Mouse (Mus musculus): ENCODE results near the gene B230217C12Rik. TPM values are rescaled to one million over a fixed set of nuclear protein-coding genes. Genes with fewer than 3 reads are reported as not detected.
"Not testable (repeated sequence)": the region's sequence is repeated elsewhere in the genome, so short reads cannot be mapped to it uniquely, and the experiment has no call there.

The B230217C12Rik gene
- total RNA-seq, 2 experiments from 2014 or later, result 3.7 to 4.0 TPM

DNA sequence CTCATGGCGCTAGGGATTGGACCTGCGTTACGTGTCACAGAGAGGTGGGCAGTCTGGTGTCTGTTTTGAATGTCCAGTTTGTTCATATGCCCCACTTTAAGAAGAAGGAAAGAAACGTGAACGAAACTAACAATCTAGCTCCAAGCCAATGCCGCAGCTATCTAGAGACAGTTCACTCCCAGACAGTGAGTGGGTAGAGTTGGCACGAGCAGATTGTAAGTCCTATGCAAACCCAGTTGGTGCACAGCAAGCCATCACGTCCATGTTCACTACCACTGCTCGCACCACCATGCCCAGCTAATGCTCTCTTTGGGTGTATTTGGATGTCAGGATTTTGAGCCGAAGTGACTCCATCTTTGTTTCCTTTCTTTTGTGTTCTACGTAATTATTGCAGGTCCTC lies 16.4 kb upstream of the B230217C12Rik start:
- DNase-seq (ENCODE audit: low spot score in 2 of 2), result no peak

DNA sequence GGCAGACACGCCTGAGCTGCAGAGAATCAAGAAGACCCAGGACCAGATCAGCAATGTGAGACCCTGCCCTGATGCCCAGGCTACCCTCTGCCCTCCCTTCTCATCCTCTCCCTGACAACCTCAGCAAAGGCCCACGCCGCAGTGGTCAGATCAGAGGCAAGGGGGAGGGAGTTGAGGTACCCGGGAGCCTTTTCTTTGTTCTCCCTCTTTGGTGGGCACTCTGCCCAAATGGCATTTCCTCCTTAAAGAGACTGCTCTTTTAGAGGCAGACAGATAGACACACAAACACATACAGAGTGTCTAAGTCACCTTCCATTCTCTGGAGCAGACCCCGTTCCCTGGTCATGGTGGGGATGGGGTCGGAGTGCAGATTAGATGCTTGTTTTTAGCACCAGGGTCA lies 15.7 kb upstream of the B230217C12Rik start:
- no peak for DNase-seq (ENCODE audit: low spot score in 2 of 2)

DNA sequence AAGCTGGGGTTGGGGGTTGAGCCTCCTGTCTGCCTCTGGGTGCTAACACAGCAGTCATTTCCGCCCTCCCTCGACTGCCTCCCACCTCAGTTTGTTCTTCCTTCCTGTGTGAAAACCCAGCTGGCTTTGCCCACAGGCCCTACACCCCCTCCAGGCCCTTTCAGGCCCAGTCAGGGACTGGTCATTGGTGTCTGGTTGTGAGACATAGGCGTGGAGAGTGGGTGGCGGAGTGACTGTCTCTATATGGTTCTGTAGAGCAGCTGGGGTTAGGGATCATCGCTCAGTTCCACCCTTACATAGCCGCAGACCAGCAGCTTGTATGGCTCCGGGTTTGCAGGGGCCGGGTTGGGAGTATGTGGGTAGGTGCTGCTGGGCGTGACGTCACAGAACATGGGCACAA lies 15.3 kb upstream of the B230217C12Rik start:
- no peak for DNase-seq (ENCODE audit: low spot score in 2 of 2)

DNA sequence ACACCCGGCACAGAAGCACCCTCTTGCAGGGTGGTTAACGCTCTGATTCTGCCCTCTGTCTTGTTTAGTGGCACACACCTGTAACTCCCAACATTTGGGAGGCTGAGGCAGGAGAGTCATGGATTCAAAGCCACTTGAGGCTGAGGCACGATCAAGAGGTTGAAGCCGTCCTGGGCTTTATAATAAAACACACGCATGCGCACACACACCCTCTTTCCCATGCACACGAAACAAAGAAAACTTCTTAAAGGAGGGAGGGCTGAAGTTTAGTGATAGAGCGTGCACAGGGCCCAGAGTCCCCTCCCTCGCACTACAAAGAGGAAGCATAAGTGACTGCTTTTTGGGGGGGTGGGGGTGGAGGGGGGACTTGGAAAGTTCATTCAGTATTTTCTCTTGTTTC lies 14.6 kb upstream of the B230217C12Rik start:
- DNase-seq (ENCODE audit: low spot score in 2 of 2), result no peak

DNA sequence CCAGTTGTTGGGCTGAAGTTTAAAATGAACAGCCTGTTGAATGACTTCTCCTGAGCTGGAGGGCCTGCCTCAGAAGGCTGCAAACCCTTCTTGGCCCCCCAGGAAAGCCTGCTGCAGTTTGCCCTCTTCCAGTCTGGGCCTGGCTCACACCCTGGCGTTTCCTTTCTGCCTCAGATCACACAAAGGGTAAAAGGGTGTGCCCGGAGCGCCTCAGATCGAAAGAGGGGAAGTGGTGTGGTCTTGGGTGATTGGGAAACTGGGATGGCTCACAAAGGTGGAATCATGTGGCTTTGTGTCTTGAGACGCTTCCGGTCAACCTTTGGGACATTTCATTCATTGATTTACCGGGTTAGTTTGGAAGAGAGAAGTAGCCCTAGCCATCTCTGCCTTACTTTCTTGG lies 14.2 kb upstream of the B230217C12Rik start:
- no peak for DNase-seq (ENCODE audit: low spot score in 2 of 2)

DNA sequence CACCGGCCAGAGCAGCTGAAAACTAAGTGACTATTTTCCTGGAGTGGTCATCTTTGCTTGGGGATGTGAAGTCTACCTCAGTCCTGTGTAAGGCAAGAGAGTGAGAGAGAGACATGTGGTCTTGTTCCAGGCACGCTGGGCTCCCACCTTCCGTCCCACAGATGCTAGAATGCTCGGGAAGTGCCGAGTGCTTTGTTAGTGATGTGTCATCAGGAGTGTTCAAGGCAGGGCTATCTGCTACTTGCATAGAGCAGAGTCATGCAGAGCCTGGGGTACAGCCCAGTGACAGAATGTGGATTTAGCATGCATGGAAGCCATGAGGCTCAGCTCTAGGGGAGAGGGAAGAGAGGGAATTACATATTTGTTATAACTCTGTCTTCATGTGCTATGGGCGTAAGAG lies 12.9 kb upstream of the B230217C12Rik start:
- no peak for DNase-seq (ENCODE audit: low spot score in 2 of 2)

DNA sequence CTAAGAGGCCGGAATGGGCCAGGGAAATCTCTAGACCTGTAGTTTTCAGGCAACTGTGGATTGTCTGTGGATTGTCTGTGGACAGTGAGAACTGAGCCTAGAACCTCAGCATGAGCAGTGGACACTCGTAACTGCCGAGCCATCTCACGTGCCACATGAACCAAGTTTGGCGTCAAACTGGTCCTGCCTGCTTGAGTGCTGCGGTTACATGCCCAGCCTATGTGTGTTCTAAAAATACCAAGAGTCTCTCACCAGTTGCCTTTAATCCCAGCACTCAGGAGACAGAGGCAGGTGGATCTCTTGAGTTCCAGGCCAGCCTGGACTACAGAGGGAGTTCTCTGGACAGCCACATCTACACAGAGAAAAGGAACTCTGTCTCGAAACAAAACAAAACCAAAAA lies 11.2 kb upstream of the B230217C12Rik start:
- peak in 1 of 2 experiments; percentile 17 for DNase-seq (ENCODE audit: low spot score in 2 of 2)

DNA sequence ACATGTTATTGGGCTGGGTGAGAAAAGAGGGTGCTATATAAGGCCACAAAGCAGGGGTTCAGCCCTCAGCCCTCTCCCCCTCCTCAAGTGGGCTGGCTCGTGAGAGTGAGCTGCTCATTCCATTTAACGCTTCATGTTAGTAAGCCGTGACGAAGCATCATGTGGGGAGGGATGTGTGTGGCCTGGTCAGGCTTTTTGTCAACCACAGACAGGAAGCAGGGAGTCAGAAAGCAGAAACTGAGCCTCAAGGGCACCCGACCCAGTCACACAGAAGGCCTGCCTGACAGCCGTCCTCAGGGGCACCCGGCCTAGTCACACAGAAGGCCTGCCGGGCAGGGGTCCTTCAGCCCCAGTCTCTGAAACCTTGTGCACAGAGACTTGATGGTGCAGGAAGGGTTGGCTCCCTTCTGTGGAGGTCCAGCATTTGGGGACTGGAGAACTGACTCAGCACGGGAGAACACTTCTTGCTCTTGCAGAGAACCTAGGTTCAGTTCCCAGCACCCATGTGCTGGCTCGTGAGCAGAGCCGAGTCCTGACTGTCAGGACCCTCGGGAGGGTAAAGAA lies 10.6 kb upstream of the B230217C12Rik start:
- no peak for DNase-seq (ENCODE audit: low spot score in 2 of 2)

DNA sequence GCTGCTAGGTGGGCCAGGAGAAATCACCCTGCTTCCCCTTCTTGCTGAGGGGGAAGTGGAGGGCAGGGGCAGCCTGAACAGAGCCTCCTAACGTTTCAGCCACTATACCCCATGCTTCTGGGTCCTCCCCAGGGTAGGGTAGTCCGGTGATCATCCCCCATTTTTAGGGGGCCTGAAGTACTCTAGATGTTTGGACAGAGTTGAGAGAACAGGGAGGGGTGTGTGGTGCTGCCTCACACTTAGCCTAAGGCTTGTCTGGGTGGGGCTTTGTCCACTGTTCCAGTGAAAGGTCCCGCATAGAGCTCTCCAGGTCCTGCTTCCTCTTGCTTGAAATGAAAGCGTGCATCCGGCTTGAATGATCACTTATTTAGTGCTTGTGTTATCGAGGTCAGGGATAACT lies 10.1 kb upstream of the B230217C12Rik start:
- DNase-seq (ENCODE audit: low spot score in 2 of 2), result no peak

DNA sequence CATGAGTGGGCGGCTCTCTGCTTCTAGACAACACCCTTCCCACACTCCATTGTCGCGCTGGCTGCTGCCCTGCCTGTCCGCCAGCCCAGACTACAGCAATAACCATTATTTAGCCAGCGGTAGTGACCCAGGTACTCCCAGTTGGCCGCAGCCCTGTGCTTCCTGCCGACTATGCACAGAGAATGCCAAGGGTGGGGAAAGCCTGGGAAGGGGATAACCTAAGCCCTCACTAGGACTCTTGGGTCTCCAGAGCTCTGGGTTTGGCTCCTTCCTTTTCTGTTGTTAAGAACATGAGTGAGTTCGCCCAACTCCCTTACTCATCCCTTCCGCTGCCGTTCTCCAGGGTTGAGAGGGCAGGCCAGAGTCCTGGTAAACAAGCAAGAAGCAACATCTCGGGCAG lies 8.6 kb upstream of the B230217C12Rik start:
- no peak for DNase-seq (ENCODE audit: low spot score in 2 of 2)

DNA sequence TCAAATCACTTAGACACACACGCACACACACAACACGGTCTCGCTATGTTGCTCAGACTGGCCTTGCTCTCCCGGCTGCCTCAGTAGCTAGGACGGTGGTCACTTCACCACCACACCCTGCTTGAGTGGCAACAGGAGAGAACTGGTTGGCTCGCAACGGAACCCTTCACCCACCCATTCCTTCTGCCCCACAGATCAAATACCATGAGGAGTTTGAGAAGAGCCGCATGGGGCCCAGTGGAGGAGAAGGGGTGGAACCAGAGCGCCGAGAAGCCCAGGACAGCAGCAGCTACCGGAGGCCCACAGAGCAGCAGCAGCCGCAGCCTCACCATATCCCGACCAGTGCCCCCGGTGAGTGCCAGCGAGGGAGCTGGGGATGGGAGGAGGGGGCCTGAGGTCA lies 7.2 kb upstream of the B230217C12Rik start:
- DNase-seq (ENCODE audit: low spot score in 2 of 2), result no peak

DNA sequence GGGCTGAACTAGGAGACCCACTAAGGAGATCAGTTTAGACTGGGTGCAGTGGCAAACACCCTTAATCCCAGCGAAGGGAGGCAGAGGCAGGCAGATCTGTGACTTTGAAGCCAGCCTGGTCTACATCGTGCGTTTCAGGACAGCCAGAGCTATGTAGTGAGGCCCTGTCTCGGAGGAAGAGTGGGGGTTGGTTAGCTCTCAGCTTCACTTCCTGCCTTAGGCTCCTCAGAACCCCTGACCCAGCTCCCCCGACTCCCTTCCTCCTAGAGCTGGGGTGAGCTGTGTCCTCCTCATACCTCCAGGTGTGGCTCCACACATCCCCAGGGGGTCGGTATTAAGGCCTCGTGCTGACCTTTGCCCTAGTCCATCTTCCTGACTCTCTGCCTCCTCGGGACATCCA lies 4.0 kb upstream of the B230217C12Rik start:
- no peak for DNase-seq (ENCODE audit: low spot score in 2 of 2)

DNA sequence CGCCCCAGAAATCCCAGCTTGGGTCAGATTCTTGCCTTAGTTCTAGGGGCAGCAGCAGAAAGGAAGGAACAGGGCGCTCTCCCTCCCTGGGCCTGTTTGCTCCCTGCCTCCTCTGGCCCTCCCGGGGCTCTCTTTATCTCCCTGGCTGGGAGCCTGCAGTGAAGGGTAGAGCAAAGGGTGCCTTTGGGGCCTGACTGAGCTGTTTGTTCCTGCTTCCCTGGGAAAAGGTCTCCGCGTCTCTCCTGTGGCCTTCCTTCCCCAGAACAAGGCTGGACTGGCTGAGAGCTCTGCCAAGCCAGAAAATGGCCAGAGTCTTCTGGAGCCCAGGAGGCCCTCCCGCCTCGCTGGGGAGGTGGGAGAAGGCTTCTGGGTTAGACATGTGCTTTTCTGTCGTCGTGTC lies 3.5 kb upstream of the B230217C12Rik start:
- not testable (repeated sequence) for DNase-seq (ENCODE audit: low spot score in 2 of 2)

DNA sequence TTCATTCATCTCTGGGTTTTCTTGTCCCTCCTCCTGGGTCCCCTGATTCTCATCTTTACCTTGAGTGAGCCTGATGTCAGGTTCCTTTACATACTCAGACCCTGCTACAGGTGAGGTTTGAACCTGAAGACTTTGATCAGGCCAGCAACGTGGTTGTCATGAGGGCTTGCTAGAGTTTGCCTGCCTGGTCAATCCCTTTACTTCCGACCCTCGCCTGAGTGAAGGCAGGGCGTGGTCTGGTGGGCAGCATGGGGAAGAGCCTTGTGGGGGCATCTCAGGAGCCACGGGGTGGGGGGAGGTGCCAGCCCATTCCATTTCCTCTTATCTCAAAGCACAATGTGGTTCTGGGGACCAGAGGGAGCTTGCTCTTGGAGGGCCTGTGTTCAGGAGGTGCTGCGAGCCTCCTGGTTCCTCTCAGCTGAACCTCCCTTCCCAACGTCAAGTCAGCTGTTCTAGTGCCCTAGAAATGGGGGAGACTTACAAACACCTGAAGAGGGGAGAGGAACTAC lies 2.9 kb upstream of the B230217C12Rik start:
- DNase-seq (ENCODE audit: low spot score in 2 of 2), result no peak

DNA sequence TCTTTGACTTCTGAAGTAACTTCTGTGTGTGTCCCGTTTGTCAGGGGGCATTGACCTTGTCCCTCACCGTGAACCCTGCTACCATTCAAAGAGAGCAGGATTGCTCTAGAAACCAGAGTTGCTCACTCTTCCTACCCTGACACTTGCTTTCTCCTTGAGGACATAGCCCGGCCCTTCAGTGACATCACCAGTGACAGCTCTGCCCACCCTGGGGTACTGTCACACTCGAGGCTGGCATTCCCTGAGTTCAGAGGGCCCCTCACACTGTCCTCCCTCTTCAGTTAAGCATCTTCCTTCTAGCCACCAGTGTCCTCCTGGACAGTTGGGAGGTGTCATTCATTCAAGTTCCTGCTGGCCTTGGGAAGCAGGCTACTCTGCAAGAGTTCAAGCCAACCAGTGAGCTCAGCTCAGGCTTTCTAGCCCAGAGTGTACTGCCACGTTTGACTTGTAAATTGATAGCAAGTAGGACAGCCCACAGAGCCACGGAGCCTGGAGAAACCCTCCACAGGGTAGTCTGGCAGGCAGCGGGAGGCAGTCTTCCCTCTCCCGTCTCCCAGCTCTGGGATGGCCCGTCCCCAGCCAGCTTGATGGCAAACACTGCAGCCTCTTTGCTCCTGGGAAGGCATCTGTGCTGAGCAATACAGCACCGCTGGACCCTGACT lies 1.7 kb upstream of the B230217C12Rik start:
- DNase-seq (ENCODE audit: low spot score in 2 of 2), result no peak

DNA sequence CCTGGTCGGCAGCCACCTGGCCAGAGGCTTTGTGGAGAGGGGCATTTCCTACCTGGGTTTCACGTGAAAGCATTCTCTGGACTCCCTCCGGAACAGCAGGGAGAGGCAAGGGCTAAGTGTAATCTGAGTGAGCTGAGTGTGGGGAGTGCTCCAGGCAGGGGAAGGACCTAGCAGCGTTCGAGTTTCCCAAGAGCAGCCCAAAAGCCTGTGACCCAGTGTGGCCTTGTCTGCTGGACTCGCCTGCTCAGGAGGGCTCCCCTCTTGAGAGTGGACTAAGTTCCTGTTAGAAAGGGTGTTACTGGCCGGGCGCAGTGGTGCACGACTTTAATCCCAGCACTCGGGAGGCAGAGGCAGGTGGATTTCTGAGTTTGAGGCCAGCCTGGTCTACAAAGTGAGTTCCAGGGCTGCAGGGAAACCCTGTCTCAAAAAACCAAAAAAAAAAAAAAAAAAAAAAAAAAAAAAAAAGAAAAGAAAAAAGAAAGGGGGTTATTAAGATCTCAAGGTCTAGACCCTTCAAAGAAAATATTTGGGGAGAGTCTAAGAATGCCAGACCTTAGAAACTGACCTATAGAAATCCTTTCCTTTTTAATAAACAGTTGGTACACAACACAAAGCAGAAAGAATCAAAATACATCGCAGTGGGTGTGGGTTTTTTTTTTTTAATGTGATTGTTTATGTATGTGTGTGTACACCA lies 992 bp upstream of the B230217C12Rik start:
- no peak for DNase-seq (ENCODE audit: low spot score in 2 of 2)

DNA sequence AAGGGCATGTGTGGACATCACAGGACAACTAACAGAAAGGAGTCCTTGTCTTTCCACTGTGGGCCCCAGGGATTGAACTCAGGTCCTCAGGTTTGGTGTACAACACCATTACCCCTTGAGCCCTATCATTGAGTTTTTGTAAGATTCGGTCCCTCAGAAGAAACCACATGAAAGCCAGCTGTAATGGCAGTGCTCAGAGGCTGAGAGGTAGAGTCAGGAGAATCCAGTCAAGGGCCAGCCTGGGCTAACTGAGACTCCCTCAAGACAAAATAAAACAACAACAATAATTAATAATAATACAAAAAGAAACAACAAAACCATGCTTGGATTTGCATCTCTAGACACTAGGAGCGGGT lies 467 bp upstream of the B230217C12Rik start:
- no peak for DNase-seq (ENCODE audit: low spot score in 2 of 2)

DNA sequence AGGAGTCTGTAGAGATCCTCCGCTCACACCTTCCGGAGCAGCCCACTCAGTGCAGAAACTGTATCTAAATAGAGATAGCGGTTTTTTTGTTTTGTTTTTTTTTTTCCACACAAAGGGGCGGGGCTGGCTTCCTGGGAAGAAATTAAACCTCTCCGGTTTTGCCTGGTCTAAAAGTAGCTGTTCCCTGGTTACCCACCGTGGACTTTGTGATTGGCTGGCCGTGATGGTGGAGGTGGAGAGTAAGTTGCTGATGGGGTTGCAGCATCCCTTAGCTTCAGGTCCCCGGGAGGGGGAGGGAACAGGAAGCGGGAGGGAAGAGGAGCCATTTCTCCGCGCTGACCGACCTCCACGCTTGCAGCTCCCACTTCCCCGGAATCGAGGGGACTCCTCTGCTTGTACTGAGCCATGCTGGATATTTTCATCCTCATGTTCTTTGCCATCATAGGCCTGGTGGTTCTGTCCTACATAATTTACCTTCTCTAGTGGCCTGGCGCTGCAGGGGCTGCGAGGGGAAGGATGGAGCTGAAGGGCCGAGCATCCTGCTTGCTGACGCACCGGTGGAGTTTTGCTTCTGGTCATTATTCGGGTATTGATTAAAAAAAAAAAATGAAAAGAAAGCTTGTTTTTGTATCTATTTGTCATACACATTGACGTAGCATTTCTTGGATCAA lies 546 bp downstream of the B230217C12Rik start:
- peak; percentile 53 to 57 for DNase-seq (ENCODE audit: low spot score in 2 of 2)

DNA sequence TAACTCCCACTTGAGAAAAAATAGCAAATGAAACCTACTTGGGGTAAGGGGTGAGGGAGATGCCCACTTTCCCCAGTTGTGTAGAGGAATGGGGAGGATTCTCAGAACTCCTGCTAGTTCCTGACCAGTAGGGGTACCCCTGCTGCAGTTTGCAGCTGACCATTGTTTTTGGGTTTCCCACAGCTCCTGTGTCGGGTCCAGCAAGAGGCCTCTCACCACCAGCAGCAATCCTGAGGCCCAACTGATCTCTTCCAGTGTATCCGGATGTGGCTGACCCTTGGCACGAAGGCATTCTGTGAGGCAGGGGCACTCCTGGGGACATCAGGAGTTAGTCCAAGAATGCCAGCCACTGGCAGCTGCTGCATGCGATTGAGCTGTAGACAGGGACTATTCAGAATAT lies 1.4 kb downstream of the B230217C12Rik start:
- no peak for DNase-seq (ENCODE audit: low spot score in 2 of 2)

DNA sequence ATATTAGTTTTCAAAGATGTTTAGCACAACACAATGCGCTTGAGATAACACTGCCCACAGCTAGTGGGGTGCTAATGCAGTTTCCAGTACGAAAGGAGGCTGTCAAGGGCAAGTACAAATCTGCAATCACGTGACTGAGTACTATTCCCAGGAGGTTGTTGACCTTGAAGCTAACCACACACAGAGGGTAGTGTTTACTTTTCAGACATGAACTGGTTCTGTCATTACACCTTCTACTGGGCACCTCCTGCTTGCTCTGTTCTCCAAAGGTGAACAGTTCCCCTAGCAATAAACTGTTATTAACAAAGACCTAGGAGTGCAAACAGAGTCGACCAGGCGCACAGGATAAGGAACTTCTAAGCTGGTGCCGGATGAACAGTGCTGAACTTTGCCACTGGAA lies 9.8 kb downstream of the B230217C12Rik start:
- no peak for DNase-seq (ENCODE audit: low spot score in 2 of 2)

DNA sequence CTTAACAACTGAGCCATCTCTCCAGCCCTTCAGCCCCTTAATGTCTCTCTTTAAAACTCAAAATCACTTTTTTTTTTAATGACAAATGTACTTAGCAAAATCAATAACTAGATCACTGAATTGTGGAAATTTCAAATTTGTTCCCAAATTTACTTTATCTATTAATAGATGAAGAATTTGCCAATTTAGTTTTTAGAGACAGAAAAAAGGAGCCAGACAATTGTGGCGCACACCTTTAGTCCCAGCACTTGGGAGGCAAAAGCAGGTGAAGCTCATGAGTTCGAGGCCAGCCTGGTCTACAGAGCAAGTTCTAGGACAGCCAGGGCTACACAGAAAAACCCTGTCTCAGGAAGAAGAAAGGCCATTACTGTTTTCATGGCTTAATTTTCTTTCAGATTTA lies 11.0 kb downstream of the B230217C12Rik start:
- no peak for DNase-seq (ENCODE audit: low spot score in 2 of 2)

DNA sequence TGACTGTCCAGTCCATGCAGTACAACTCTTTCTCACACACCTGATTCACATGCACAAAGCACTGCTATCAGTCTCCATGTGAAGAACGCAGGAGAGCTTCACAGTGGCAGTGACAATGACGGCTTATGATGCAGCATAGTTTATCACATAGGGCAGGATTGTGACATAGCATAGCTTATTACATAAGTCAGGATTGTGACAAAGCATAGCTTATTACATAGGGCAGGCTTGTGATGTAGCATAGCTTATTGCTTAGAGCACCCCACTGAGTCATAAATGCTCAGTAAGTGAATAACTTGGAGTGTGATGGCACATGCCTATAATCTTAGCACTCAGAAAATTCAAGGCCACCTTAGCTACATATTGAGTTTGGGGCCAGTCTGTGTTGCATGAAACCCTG lies 14.9 kb downstream of the B230217C12Rik start:
- DNase-seq (ENCODE audit: low spot score in 2 of 2), result no peak

Data from adrenal gland, adult 18-20 months (tissue).